Mouse (Mus musculus) olfactory bulb, adult 2 months (tissue): Measurements from ENCODE around the gene Cdx2. TPM values are rescaled to one million over a fixed set of nuclear protein-coding genes. Genes with fewer than 3 reads are reported as not detected.

Source experiments
- H3K27ac ChIP-seq: fragments of 200-500 bp; 2 replicates; pipeline ENCODE4 v1.5.1; 2012; ENCODE audit warnings: low read depth, low read length; ENCODE audit not compliant: insufficient read depth
- H3K4me1 ChIP-seq: fragments of 200-500 bp; 2 replicates; pipeline ENCODE4 v1.6.1; 2012; ENCODE audit warnings: low read length; ENCODE audit not compliant: control insufficient read depth, insufficient read depth
- H3K4me3 ChIP-seq: fragments of 200-500 bp; 2 replicates; pipeline ENCODE4 v1.5.1; 2012; ENCODE audit warnings: mild to moderate bottlenecking, low read depth, low read length, moderate library complexity; ENCODE audit not compliant: insufficient read depth
- CTCF ChIP-seq: fragments of 200-500 bp; IDR thresholded peaks from 2 replicates; pipeline ENCODE4 v1.5.1; 2012; ENCODE audit warnings: low read depth, mild to moderate bottlenecking, low read length, moderate library complexity; ENCODE audit not compliant: insufficient read depth
- POLR2A ChIP-seq: fragments of 200-500 bp; IDR thresholded peaks from 2 replicates; pipeline ENCODE4 v1.6.1; 2012; ENCODE audit warnings: mild to moderate bottlenecking, low read depth, low read length, moderate library complexity; ENCODE audit not compliant: insufficient read depth
- WGBS: fragments of 180-500 bp; shearing (Covaris S2); methylation state at CpG from one replicate; pipeline ENCODE4 v1.1.7; 2018; 5-methylcytosine and 5-hydroxymethylcytosine counted together
- polyA plus RNA-seq: library from polyadenylated mRNA; stranded (reverse); fragments of >200 nt; gene quantifications from 2 replicates; pipeline ENCODE4 v1.2.4, GENCODE M21; 2012; ENCODE audit warnings: low replicate concordance; ENCODE audit not compliant: missing spikeins, insufficient read depth, insufficient read length

Gene Cdx2
- not detected in 2 replicates for polyA plus RNA-seq

DNA sequence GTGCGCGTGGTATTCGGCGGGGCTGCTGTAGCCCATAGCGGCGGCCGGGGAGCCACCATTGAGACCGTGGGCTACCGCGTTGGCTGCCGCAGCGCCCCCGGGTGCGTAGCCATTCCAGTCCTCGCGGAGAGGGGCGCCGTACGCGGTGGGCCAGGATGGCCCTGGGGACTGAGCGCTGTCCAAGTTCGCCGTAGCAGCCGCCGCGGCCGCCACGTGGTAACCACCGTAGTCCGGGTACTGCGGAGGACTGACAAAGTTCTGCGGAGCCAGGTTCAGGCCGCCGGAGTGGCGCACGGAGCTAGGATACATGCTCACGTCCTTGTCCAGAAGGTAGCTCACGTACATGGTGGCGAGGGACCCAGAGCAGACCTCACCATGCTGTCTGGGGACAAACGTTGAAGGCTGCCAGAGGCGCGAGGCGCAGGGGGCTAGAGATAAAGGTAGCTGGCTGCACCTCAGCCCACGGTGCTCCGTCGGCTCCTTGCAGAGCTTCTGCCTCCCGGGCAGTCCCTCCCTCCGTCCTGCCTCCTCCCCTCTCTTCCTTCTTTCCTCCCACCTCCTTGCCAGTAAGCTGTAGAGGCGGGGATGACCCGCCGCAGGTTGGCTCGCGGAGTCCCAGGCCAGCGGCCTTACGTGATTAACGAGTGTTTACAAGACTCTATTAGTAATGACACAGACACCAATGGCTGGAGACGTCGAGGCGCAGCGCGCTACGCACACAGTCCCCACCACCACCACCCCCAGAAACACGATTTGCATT, at the start of gene Cdx2:
TSS of gene Cdx2 (minus strand) at position 633 of the 760 bp plus-strand sequence.
- no peak for TF ChIP-seq POLR2A
- TF ChIP-seq CTCF = no peak
- Histone ChIP-seq H3K4me3 (no peak within 1 kb of the TSS), H3K27ac (no peak within 1 kb of the TSS), H3K4me1 (peaks cover 3% of the 10 kb centered on the region)
- WGBS = 1% methylated on average over 63 of the region's 63 CpGs

DNA sequence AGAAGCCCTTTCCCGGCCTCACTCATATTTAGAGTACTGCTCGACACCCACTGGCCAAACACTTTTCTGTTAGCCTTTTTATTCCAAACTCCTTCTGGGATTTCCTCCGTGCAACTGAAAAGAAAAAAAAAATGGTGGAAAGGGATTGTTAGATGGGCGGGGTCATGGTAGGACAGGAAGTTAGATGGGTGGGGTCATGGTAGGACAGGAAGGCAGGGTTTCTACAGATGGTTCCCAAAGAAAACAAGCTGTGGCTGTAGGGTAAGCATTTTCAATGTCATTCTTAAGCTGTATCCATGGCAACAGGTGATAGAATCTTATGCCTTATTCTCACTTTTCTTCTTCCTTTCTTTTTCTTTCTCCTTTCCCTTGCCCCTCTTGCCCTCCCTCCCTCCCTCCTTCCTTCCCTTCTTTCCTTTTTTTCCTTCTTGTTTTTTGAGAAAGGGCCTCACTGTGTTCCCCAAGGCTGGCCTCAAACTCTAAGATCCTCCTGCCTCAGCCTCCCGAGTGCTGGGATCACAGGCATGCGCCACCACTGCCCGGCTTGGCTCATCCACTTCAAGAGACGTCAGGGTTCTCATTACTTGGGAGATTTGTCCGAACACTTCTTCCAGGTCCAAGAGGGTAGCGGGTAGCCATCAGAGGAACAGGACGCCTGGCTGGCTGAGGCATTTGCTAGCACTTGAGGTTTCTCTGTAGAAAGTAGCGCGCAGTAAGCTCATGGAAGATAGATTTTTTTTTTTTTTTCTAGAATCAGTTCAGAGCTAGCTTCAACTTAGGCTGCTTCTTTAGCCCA, 49.4 kb upstream of the Cdx2 start:
- no peak overlapping the region for H3K27ac ChIP-seq
- WGBS = 92% methylated on average over 13 of the region's 13 CpGs
- no peak overlapping the region for H3K4me3 ChIP-seq
- TF ChIP-seq CTCF (no peak), POLR2A (no peak)
- no peaks in the 10 kb centered on the region for H3K4me1 ChIP-seq

DNA sequence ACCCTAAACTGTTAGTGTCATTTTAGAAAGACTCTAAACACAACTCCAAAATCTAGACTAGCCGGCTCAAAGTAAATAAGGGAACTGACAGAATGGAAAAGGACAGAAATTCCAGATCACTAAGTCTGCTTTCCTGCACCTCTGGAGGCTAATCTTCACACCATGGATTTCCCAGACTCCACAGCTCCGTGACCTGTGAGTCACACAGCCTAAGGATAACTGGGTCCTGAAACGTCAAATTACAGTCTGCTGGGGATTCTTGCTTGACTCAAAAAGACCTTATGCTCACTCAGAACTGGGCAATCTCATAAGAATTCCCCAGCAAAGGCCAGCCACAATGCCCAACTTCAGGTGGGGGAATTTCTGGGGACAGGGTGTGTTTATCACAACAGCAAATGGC, 48.7 kb upstream of the Cdx2 start:
- H3K4me1 ChIP-seq = no peaks in the 10 kb centered on the region
- no peak for TF ChIP-seq CTCF
- no peak for TF ChIP-seq POLR2A
- no peak overlapping the region for H3K27ac ChIP-seq
- 79% methylated on average over 3 of the region's 3 CpGs for WGBS
- H3K4me3 ChIP-seq = no peak overlapping the region

DNA sequence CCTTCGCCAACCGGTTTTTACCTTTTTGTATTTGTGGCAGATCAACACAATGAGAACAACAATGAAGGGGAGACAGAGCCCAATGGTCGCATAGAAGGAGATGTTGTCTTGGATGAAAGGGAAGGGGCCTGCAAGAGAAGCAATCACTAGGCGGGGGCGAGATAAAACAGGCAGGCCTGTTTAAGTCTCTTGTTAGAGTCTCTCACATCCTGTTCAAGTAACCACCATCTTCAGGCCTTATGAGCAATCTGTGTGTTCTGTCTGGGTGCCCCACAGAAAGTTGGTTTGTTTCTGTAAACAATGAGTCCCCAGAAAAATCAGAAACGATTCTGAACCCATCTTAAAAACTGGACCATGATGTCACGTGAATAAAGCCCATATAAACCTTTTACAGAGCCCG, 47.9 kb upstream of the Cdx2 start:
- H3K4me1 ChIP-seq = no peaks in the 10 kb centered on the region
- no peak overlapping the region for H3K4me3 ChIP-seq
- no peak for TF ChIP-seq CTCF
- no peak for TF ChIP-seq POLR2A
- no peak overlapping the region for H3K27ac ChIP-seq
- 84% methylated on average over 8 of the region's 8 CpGs for WGBS

- Histone ChIP-seq H3K27ac (no peak overlapping the region), H3K4me1 (no peaks in the 10 kb centered on the region), H3K4me3 (no peak overlapping the region)
- TF ChIP-seq CTCF = no peak
- TF ChIP-seq POLR2A = no peak
- 67% methylated on average over 17 of the region's 17 CpGs for WGBS
Observed at GRCm38 (mm10) chr5:147354161-147354780, 47.2 kb upstream of the Cdx2 start.

DNA sequence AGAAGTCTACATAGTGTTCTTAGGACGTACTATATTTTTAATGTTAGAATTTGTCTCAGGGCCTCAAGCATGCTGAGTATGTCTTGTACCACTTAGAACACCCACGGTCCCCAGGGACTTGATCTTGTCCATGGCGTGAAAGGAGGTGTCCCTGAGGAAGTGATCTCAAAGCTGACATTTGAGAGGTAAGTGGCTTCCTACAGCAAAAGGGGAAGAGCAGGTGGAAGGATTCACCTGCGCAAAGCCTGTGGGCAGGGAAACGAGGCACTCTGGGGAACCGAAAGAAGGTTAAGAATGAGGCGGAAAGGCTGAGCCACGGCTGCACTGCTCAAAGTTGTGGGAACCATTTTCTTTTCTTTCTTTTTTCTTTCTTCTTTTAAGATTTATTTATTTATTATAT, 44.9 kb upstream of the Cdx2 start:
- TF ChIP-seq POLR2A (no peak), CTCF (no peak)
- WGBS = 91% methylated on average over 8 of the region's 8 CpGs
- H3K4me1 ChIP-seq = no peaks in the 10 kb centered on the region
- no peak overlapping the region for H3K27ac ChIP-seq
- no peak overlapping the region for H3K4me3 ChIP-seq

- Histone ChIP-seq H3K4me3 (no peak overlapping the region), H3K27ac (no peak overlapping the region), H3K4me1 (no peaks in the 10 kb centered on the region)
- WGBS = 81% methylated on average over 1 of the region's 1 CpGs
- TF ChIP-seq POLR2A = no peak
- TF ChIP-seq CTCF = no peak
Observed at GRCm38 (mm10) chr5:147345981-147346380, 38.9 kb upstream of the Cdx2 start.

GRCm38 (mm10) chr5:147343904-147344303, 36.8 kb upstream of the Cdx2 start:
- Histone ChIP-seq H3K4me1 (no peaks in the 10 kb centered on the region), H3K4me3 (no peak overlapping the region), H3K27ac (no peak overlapping the region)
- TF ChIP-seq POLR2A (no peak), CTCF (no peak)
- WGBS = 93% methylated on average over 10 of the region's 10 CpGs

- TF ChIP-seq CTCF = no peak
- no peak for TF ChIP-seq POLR2A
- Histone ChIP-seq H3K27ac (no peak overlapping the region), H3K4me1 (no peaks in the 10 kb centered on the region), H3K4me3 (no peak overlapping the region)
- 91% methylated on average over 6 of the region's 6 CpGs for WGBS
Observed at GRCm38 (mm10) chr5:147342901-147343300, 35.8 kb upstream of the Cdx2 start.
